Mouse (Mus musculus) liver, embryonic 11.5 days (tissue): ENCODE measurements around the gene Gimap4. TPM values are rescaled to one million over a fixed set of nuclear protein-coding genes. Genes with fewer than 3 reads are reported as not detected.

ENCODE experiments used
- ATAC-seq: fragments of 200-750 bp; cut with Nextera tagmentation; replicated peaks from 2 replicates; pipeline ENCODE4 v1.8.0; 2017; ENCODE audit warnings: moderate number of reproducible peaks, mild to moderate bottlenecking, moderate TSS enrichment, moderate library complexity; ENCODE audit not compliant: low FRiP score
- DNase-seq: peaks from one replicate; pipeline ENCODE4 v3.0.0-alpha.2; 2017; ENCODE audit warnings: low spot score
- H3K27ac ChIP-seq: fragments of 300-500 bp; sonication (generic); 2 replicates; pipeline ENCODE4 v1.5.1; 2014; ENCODE audit warnings: mild to moderate bottlenecking, low read depth, low read length, control low read depth
- H3K27me3 ChIP-seq: fragments of 300-500 bp; sonication (generic); replicated peaks from 2 replicates; pipeline ENCODE4 v1.6.1; 2014; ENCODE audit warnings: low read length, mixed read lengths; ENCODE audit not compliant: control insufficient read depth, insufficient read depth
- H3K36me3 ChIP-seq: fragments of 300-500 bp; sonication (generic); 2 replicates; pipeline ENCODE4 v1.6.1; 2014; ENCODE audit warnings: mild to moderate bottlenecking, low read length, moderate library complexity, mixed read lengths; ENCODE audit not compliant: control insufficient read depth, insufficient read depth
- H3K4me1 ChIP-seq: fragments of 300-500 bp; sonication (generic); replicated peaks from 2 replicates; pipeline ENCODE4 v1.6.1; 2014; ENCODE audit warnings: low read length, mixed read lengths; ENCODE audit not compliant: control insufficient read depth, insufficient read depth
- H3K4me2 ChIP-seq: fragments of 300-500 bp; sonication (generic); 2 replicates; pipeline ENCODE4 v1.6.1; 2014; ENCODE audit warnings: mild to moderate bottlenecking, control low read depth, moderate library complexity
- H3K4me3 ChIP-seq: fragments of 300-500 bp; sonication (generic); 2 replicates; pipeline ENCODE4 v1.5.1; 2014; ENCODE audit warnings: low read depth, low read length, control low read depth
- H3K9ac ChIP-seq: fragments of 300-500 bp; sonication (generic); 2 replicates; pipeline ENCODE4 v1.6.1; 2014; ENCODE audit warnings: low read depth, low read length, control low read depth
- H3K9me3 ChIP-seq: fragments of 300-500 bp; sonication (generic); 2 replicates; pipeline ENCODE4 v1.6.1; 2016; ENCODE audit warnings: low read length, inconsistent platforms, mixed read lengths; ENCODE audit not compliant: control insufficient read depth
- WGBS: fragments of 180-500 bp; shearing (Covaris S2); extraction: QIAGEN DNeasy Blood & Tissue Kit; methylation state at CpG from one replicate; pipeline ENCODE4 v1.1.7; 2014; 5-methylcytosine and 5-hydroxymethylcytosine counted together
- polyA plus RNA-seq: library from polyadenylated mRNA; unstranded; fragments of >200 nt; fragmentation: Nextera tagmentation; extraction: Ambion mirVana; gene quantifications from 2 replicates; pipeline ENCODE4 v1.2.1, GENCODE M21; 2014

Gimap4 gene
- polyA plus RNA-seq, 1 experiment from 2014 or later = 21.8 TPM

GRCm38 (mm10) chr6:48727761-48728160 lies 43.4 kb downstream of the Gimap4 start:
- Histone ChIP-seq H3K27me3 (no peaks in the 10 kb centered on the region), H3K4me1 (no peaks in the 10 kb centered on the region), H3K36me3 (no peaks in the 10 kb centered on the region), H3K9me3 (no peaks in the 10 kb centered on the region), H3K27ac (no peak overlapping the region), H3K4me3 (no peak overlapping the region), H3K4me2 (no peak overlapping the region), H3K9ac (no peak overlapping the region)
- 82% methylated on average over 5 of the region's 5 CpGs for WGBS
- DNase-seq (no peak), ATAC-seq (no peak)

GRCm38 (mm10) chr6:48732864-48733304 lies 48.5 kb downstream of the Gimap4 start:
- WGBS = 30% methylated on average over 8 of the region's 8 CpGs
- Histone ChIP-seq H3K4me2 (no peak overlapping the region), H3K4me1 (no peaks in the 10 kb centered on the region), H3K36me3 (no peaks in the 10 kb centered on the region), H3K4me3 (no peak overlapping the region), H3K9ac (no peak overlapping the region), H3K27ac (no peak overlapping the region), H3K9me3 (no peaks in the 10 kb centered on the region), H3K27me3 (no peaks in the 10 kb centered on the region)
- DNase-seq = no peak
- ATAC-seq = no peak

- 85% methylated on average over 1 of the region's 1 CpGs for WGBS
- ATAC-seq (no peak), DNase-seq (no peak)
- Histone ChIP-seq H3K9me3 (no peaks in the 10 kb centered on the region), H3K27me3 (no peaks in the 10 kb centered on the region), H3K36me3 (no peaks in the 10 kb centered on the region), H3K27ac (no peak overlapping the region), H3K9ac (no peak overlapping the region), H3K4me2 (no peak overlapping the region), H3K4me1 (no peaks in the 10 kb centered on the region), H3K4me3 (no peak overlapping the region)
Measured at GRCm38 (mm10) chr6:48733660-48734059, 49.3 kb downstream of the Gimap4 start.

- 64% methylated on average over 2 of the region's 2 CpGs for WGBS
- ATAC-seq = no peak
- peaks cover 6% of the 10 kb centered on the region; the same call in 1 of the 2 replicates for H3K4me1 ChIP-seq
- no peaks in the 10 kb centered on the region for H3K27me3 ChIP-seq
- no peak for DNase-seq
- H3K4me2 ChIP-seq = no peak overlapping the region
- no peak overlapping the region for H3K27ac ChIP-seq
- no peak overlapping the region for H3K4me3 ChIP-seq
- no peak overlapping the region for H3K9ac ChIP-seq
- no peaks in the 10 kb centered on the region for H3K9me3 ChIP-seq
- no peaks in the 10 kb centered on the region for H3K36me3 ChIP-seq
Measured at GRCm38 (mm10) chr6:48737053-48737452, 52.7 kb downstream of the Gimap4 start.

GRCm38 (mm10) chr6:48737688-48738087 lies 53.3 kb downstream of the Gimap4 start:
- Histone ChIP-seq H3K4me1 (peaks cover 8% of the 10 kb centered on the region; the same call in 1 of the 2 replicates), H3K9ac (no peak overlapping the region), H3K4me3 (no peak overlapping the region), H3K4me2 (no peak overlapping the region), H3K9me3 (no peaks in the 10 kb centered on the region), H3K36me3 (no peaks in the 10 kb centered on the region), H3K27me3 (no peaks in the 10 kb centered on the region), H3K27ac (no peak overlapping the region)
- no peak for DNase-seq
- no peak for ATAC-seq
- 86% methylated on average over 5 of the region's 5 CpGs for WGBS

- Histone ChIP-seq H3K4me2 (peak within 1 kb of the TSS; percentile 43), H3K27ac (no peak within 1 kb of the TSS; the same call in 1 of the 2 replicates), H3K4me3 (peak within 1 kb of the TSS; percentile 37; the same call in 1 of the 2 replicates), H3K27me3 (no peaks in the 10 kb centered on the region), H3K4me1 (peaks cover 10% of the 10 kb centered on the region; the same call in 1 of the 2 replicates), H3K9ac (peak within 1 kb of the TSS; percentile 55; the same call in 1 of the 2 replicates), H3K9me3 (no peaks in the 10 kb centered on the region), H3K36me3 (no peaks in the 10 kb centered on the region)
- WGBS = 38% methylated on average over 15 of the region's 15 CpGs
- ATAC-seq (no peak), DNase-seq (no peak)
Measured at GRCm38 (mm10) chr6:48738961-48739779, 54.8 kb downstream of the Gimap4 start, which contains the start of gene Gimap1. Gene Gimap1, plus strand, starts transcription at chr6:48739054.

GRCm38 (mm10) chr6:48739780-48740055 lies 55.4 kb downstream of the Gimap4 start:
- DNase-seq (no peak), ATAC-seq (no peak)
- no peaks in the 10 kb centered on the region for H3K36me3 ChIP-seq
- WGBS = 60% methylated on average over 3 of the region's 3 CpGs
- H3K9me3 ChIP-seq = no peaks in the 10 kb centered on the region
- H3K27me3 ChIP-seq = no peaks in the 10 kb centered on the region
- H3K4me2 ChIP-seq = peak overlapping the region; percentile 43
- no peak overlapping the region for H3K27ac ChIP-seq
- H3K4me3 ChIP-seq = peak overlapping the region; percentile 15; the same call in 1 of the 2 replicates
- no peak overlapping the region for H3K9ac ChIP-seq
- H3K4me1 ChIP-seq = peaks cover 10% of the 10 kb centered on the region; the same call in 1 of the 2 replicates

GRCm38 (mm10) chr6:48740501-48741169 lies 56.3 kb downstream of the Gimap4 start:
- 45% methylated on average over 3 of the region's 3 CpGs for WGBS
- ATAC-seq = no peak

More at GRCm38 (mm10) chr6:48740501-48741169, 56.3 kb downstream of the Gimap4 start:
- H3K27ac ChIP-seq = 0 out of 2 replicates have a peak overlapping the region, but pooled peaks have one; percentile 27
- H3K36me3 ChIP-seq = no peaks in the 10 kb centered on the region
- peaks cover 10% of the 10 kb centered on the region; the same call in 1 of the 2 replicates for H3K4me1 ChIP-seq
- H3K4me2 ChIP-seq = peak overlapping the region; percentile 43
- H3K27me3 ChIP-seq = no peaks in the 10 kb centered on the region
- DNase-seq = no peak
- 0 out of 2 replicates have a peak overlapping the region, but pooled peaks have one; percentile 10 for H3K4me3 ChIP-seq
- no peak overlapping the region for H3K9ac ChIP-seq
- no peaks in the 10 kb centered on the region for H3K9me3 ChIP-seq
